8 mouse cellular contexts compared by ENCODE assay signal in genomic region chr13:112926796-112927195, GRCm38 (mm10). TPM values are rescaled to one million over a fixed set of nuclear protein-coding genes. Genes with fewer than 3 reads are reported as not detected.
A peak's percentile ranks its signal among the peaks of the same experiment; 100 is the strongest.
DNase-seq lines count a peak whose midpoint lies in the region; TF ChIP-seq lines count a peak whose summit lies in the region.

No protein-coding gene starts in this region.

- peak overlapping the region; percentile 47 for H3ac ChIP-seq in myocyte (ENCODE audit: control insufficient read depth, insufficient read length)

- H3K79me2 ChIP-seq in myocyte (ENCODE audit: control insufficient read depth, insufficient read depth) = peaks cover 62% of the 10 kb centered on the region

- no peaks in the 10 kb centered on the region for H3K27me3 ChIP-seq in myocyte (ENCODE audit: control insufficient read depth, insufficient read depth, insufficient read length)

- H3K36me3 ChIP-seq in myocyte (ENCODE audit: control insufficient read depth, insufficient read depth) = peaks cover 6% of the 10 kb centered on the region

- DNase-seq in adrenal gland, adult 18-20 months (ENCODE audit: low spot score in 2 of 2) = peak; percentile 16 to 27
- no peak for DNase-seq in adrenal gland, postnatal 4 days (ENCODE audit: low spot score in 2 of 2)
- peak; percentile 30 for DNase-seq in NIH3T3 (ENCODE audit: low read depth)
- DNase-seq in embryo, embryonic 11.5 days (ENCODE audit: low read depth, low spot score) = peak; percentile 11
- peak; percentile 31 for DNase-seq in heart, postnatal 4 days
- peak; percentile 72 for DNase-seq in liver
- DNase-seq in right cerebral cortex, adult 2 months (ENCODE audit: low spot score in 2 of 2) = no peak

- H3K4me3 ChIP-seq in myocyte = peak overlapping the region; percentile 98

- TF ChIP-seq POLR2A in myocyte (IDR thresholded peaks at IDR 0.05; ENCODE audit: insufficient read length, low read depth) = no peak

- peak overlapping the region; percentile 35 for H3K4me2 ChIP-seq in myocyte (ENCODE audit: low read depth)

TF ChIP-seq in myocyte, 11 proteins besides CTCF, POLR2A, EP300 and RAD21:
- TF ChIP-seq POLR2AphosphoS2 (IDR thresholded peaks at IDR 0.05; ENCODE audit: insufficient read length, low read depth) = no peak
- no peak for TF ChIP-seq MYOD1 (IDR thresholded peaks at IDR 0.05; ENCODE audit: control insufficient read depth in 1 of 3, insufficient read length in 2 of 3, low read depth in 2 of 3)
- no peak for TF ChIP-seq SRF (IDR thresholded peaks at IDR 0.05; ENCODE audit: control insufficient read depth, insufficient read length, low read depth)
- no peak for TF ChIP-seq USF1 (IDR thresholded peaks at IDR 0.05; ENCODE audit: low read depth)
- no peak for TF ChIP-seq MAX (IDR thresholded peaks at IDR 0.05; ENCODE audit: low read depth)
- no peak for TF ChIP-seq CEBPB (IDR thresholded peaks at IDR 0.05; ENCODE audit: insufficient read depth, poor library complexity, severe bottlenecking)

RNA-seq across cellular contexts. Expression of gene Mtrex, which starts 0.4 kb away (rescaled TPM):
- total RNA-seq in adrenal gland, adult 18-20 months (2021) = 10 to 100 TPM; 36.4 to 46.1 TPM
- total RNA-seq in adrenal gland, postnatal 4 days (2021) = 10 to 100 TPM; 46.0 to 56.6 TPM
- 10 to 100 TPM; 29.5 to 33.1 TPM for total RNA-seq in heart, postnatal 4 days (2021)
- 12.6 TPM for polyA plus RNA-seq in myocyte (2012; fragmentation: generic; extraction: Trizol)

RNA-seq across cellular contexts. Expression of gene Dhx29, which starts 0.5 kb away (rescaled TPM):
- 10 to 100 TPM; 16.8 to 18.8 TPM for total RNA-seq in adrenal gland, adult 18-20 months (2021)
- 10 to 100 TPM; 15.2 to 15.3 TPM for total RNA-seq in adrenal gland, postnatal 4 days (2021)
- total RNA-seq in heart, postnatal 4 days (2021) = 10 to 100 TPM; 15.0 to 16.4 TPM
- polyA plus RNA-seq in myocyte (2012; fragmentation: generic; extraction: Trizol) = 10.4 TPM

Comparison
In these comparisons a context has a peak if more than half of its experiments do, and no peak if none do; other contexts are left out.
1. DNase-seq: peak in adrenal gland, adult 18-20 months (2 of 2), NIH3T3 (single experiment), embryo, embryonic 11.5 days (single experiment), heart, postnatal 4 days (single experiment) and liver (single experiment); none in adrenal gland, postnatal 4 days (0 of 2) and right cerebral cortex, adult 2 months (0 of 2).